Mouse (Mus musculus) bone marrow, adult 2 months (tissue): Measurements from ENCODE around the gene Klhdc7a. TPM values are rescaled to one million over a fixed set of nuclear protein-coding genes. Genes with fewer than 3 reads are reported as not detected.

ENCODE experiments used
- H3K27ac ChIP-seq: fragments of 200-500 bp; 2 replicates; pipeline ENCODE4 v1.5.1; 2012; ENCODE audit warnings: low read depth, mild to moderate bottlenecking, control low read depth, inconsistent platforms, low read length; ENCODE audit not compliant: control insufficient read depth, poor library complexity, insufficient read depth
- H3K4me1 ChIP-seq: fragments of 200-500 bp; 2 replicates; pipeline ENCODE4 v1.6.1; 2011; ENCODE audit warnings: low read length; ENCODE audit not compliant: control insufficient read depth, insufficient read depth
- H3K4me3 ChIP-seq: fragments of 200-500 bp; replicated peaks from 2 replicates; pipeline ENCODE3; 2011; ENCODE audit warnings: mild to moderate bottlenecking, low read depth, low read length, control low read depth; ENCODE audit not compliant: control insufficient read depth
- CTCF ChIP-seq: fragments of 200-500 bp; IDR thresholded peaks from 2 replicates; pipeline ENCODE4 v1.5.1; 2011; ENCODE audit warnings: low read length, control low read depth; ENCODE audit not compliant: control insufficient read depth, insufficient read depth
- POLR2A ChIP-seq: fragments of 200-500 bp; IDR thresholded peaks from 2 replicates; pipeline ENCODE4 v1.6.1; 2011; ENCODE audit warnings: low read depth, mild to moderate bottlenecking, control low read depth, low read length, borderline replicate concordance; ENCODE audit not compliant: control insufficient read depth
- WGBS: fragments of 180-500 bp; shearing (Covaris S2); methylation state at CpG from one replicate; pipeline ENCODE4 v1.1.7; 2018; 5-methylcytosine and 5-hydroxymethylcytosine counted together
- polyA plus RNA-seq: library from polyadenylated mRNA; stranded (reverse); fragments of >200 nt; gene quantifications from 2 replicates; pipeline ENCODE4 v1.2.4, GENCODE M21; 2011; ENCODE audit warnings: low replicate concordance; ENCODE audit not compliant: missing spikeins, insufficient read depth, insufficient read length

The Klhdc7a gene
- polyA plus RNA-seq, 1 experiment, result not detected

- 65% methylated on average over 8 of the region's 8 CpGs for WGBS
- TF ChIP-seq POLR2A, result no peak
- Histone ChIP-seq H3K27ac (no peak overlapping the region), H3K4me1 (no peaks in the 10 kb centered on the region), H3K4me3 (no peak overlapping the region)
Observed at GRCm38 (mm10) chr4:139995659-139996058, 27.8 kb upstream of the Klhdc7a start.

GRCm38 (mm10) chr4:139993111-139993755 lies 25.4 kb upstream of the Klhdc7a start:
- Histone ChIP-seq H3K27ac (no peak overlapping the region), H3K4me3 (no peak overlapping the region), H3K4me1 (no peaks in the 10 kb centered on the region)
- 29% methylated on average over 16 of the region's 16 CpGs for WGBS
- no peak for TF ChIP-seq POLR2A
- no peak for TF ChIP-seq CTCF

- TF ChIP-seq CTCF (no peak), POLR2A (no peak)
- 53% methylated on average over 7 of the region's 7 CpGs for WGBS
- Histone ChIP-seq H3K4me3 (no peak overlapping the region), H3K27ac (no peak overlapping the region), H3K4me1 (no peaks in the 10 kb centered on the region)
Observed at GRCm38 (mm10) chr4:139986913-139987312, 19.1 kb upstream of the Klhdc7a start.

GRCm38 (mm10) chr4:139978716-139979115 lies 10.9 kb upstream of the Klhdc7a start:
- Histone ChIP-seq H3K4me1 (no peaks in the 10 kb centered on the region), H3K27ac (no peak overlapping the region), H3K4me3 (no peak overlapping the region)
- no peak for TF ChIP-seq POLR2A
- TF ChIP-seq CTCF, result no peak
- WGBS, result 45% methylated on average over 5 of the region's 5 CpGs

- TF ChIP-seq POLR2A (no peak), CTCF (no peak)
- 33% methylated on average over 5 of the region's 5 CpGs for WGBS
- Histone ChIP-seq H3K27ac (no peak overlapping the region), H3K4me1 (no peaks in the 10 kb centered on the region), H3K4me3 (no peak overlapping the region)
Observed at GRCm38 (mm10) chr4:139977308-139977781, 9.5 kb upstream of the Klhdc7a start.

- H3K4me1 ChIP-seq, result no peaks in the 10 kb centered on the region
- WGBS, result 48% methylated on average over 7 of the region's 7 CpGs
- TF ChIP-seq CTCF, result no peak
- TF ChIP-seq POLR2A, result no peak
- H3K4me3 ChIP-seq, result no peak overlapping the region
- no peak overlapping the region for H3K27ac ChIP-seq
Observed at GRCm38 (mm10) chr4:139974506-139974905, 6.7 kb upstream of the Klhdc7a start.

GRCm38 (mm10) chr4:139967475-139967891 lies 343 bp downstream of the Klhdc7a start:
- WGBS, result 41% methylated on average over 10 of the region's 10 CpGs
- no peak overlapping the region for H3K27ac ChIP-seq

GRCm38 (mm10) chr4:139966981-139967380 lies 845 bp downstream of the Klhdc7a start:
- Histone ChIP-seq H3K4me3 (no peak overlapping the region), H3K27ac (no peak overlapping the region; the same call in 1 of the 2 replicates), H3K4me1 (no peaks in the 10 kb centered on the region)
- WGBS, result 59% methylated on average over 3 of the region's 3 CpGs
- TF ChIP-seq POLR2A (no peak), CTCF (no peak)

More at GRCm38 (mm10) chr4:139967475-139967891, 343 bp downstream of the Klhdc7a start:
- no peak overlapping the region for H3K4me3 ChIP-seq
- TF ChIP-seq CTCF, result no peak
- TF ChIP-seq POLR2A, result no peak
- no peaks in the 10 kb centered on the region for H3K4me1 ChIP-seq

GRCm38 (mm10) chr4:139965596-139966185 lies 2.1 kb downstream of the Klhdc7a start:
- no peak overlapping the region for H3K4me3 ChIP-seq
- WGBS, result 84% methylated on average over 28 of the region's 28 CpGs
- no peaks in the 10 kb centered on the region for H3K4me1 ChIP-seq
- H3K27ac ChIP-seq, result no peak overlapping the region
- TF ChIP-seq POLR2A (no peak), CTCF (no peak)
